Mouse (Mus musculus) MEL (cell line): ENCODE measurements around the gene Atp8b5. TPM values are rescaled to one million over a fixed set of nuclear protein-coding genes. Genes with fewer than 3 reads are reported as not detected.
A peak's percentile ranks its signal among the peaks of the same experiment; 100 is the strongest.

ENCODE experiments used
- DNase-seq: peaks from one replicate; pipeline ENCODE4 v3.0.0; 2011; ENCODE audit warnings: low read depth, low spot score
- H3K27ac ChIP-seq: 2 replicates; pipeline ENCODE4 v1.5.1; 2012; ENCODE audit warnings: low read depth, mild to moderate bottlenecking, control low read depth, low read length, moderate library complexity; ENCODE audit not compliant: control insufficient read depth
- H3K27me3 ChIP-seq, 2 experiments: fragments of 150-350 bp in 1 of 2; sonication (generic) in 1 of 2; 2 replicates each; pipeline ENCODE4 v1.6.1; 2012; ENCODE audit warnings: low read length in 2 of 2, mild to moderate bottlenecking in 2 of 2, improper control_type of control experiment in 1 of 2, moderate library complexity in 1 of 2; ENCODE audit not compliant: insufficient read depth in 2 of 2, control insufficient read depth in 1 of 2
- H3K36me3 ChIP-seq, 2 experiments: 2 replicates each; pipeline ENCODE4 v1.6.1; 2012 to 2014; ENCODE audit warnings: low read length in 2 of 2, improper control_type of control experiment in 1 of 2, inconsistent platforms in 1 of 2, mild to moderate bottlenecking in 1 of 2; ENCODE audit not compliant: insufficient read depth in 2 of 2, control insufficient read depth in 1 of 2
- H3K4me1 ChIP-seq, 2 experiments: fragments of 150-350 bp in 1 of 2; sonication (generic) in 1 of 2; 2 replicates each; pipeline ENCODE4 v1.6.1; 2012; ENCODE audit warnings: low read length in 2 of 2, improper control_type of control experiment in 1 of 2, mild to moderate bottlenecking in 1 of 2; ENCODE audit not compliant: insufficient read depth in 2 of 2, control insufficient read depth in 1 of 2
- H3K4me3 ChIP-seq, 2 experiments: fragments of 150-350 bp in 1 of 2; sonication (generic) in 1 of 2; 2 replicates each; pipeline ENCODE4 v1.5.1; 2012; ENCODE audit warnings: low read depth in 2 of 2, low read length in 2 of 2, mild to moderate bottlenecking in 2 of 2, moderate library complexity in 2 of 2, control low read depth in 1 of 2, improper control_type of control experiment in 1 of 2; ENCODE audit not compliant: control insufficient read depth in 1 of 2, insufficient read depth in 1 of 2
- H3K79me2 ChIP-seq: 2 replicates; pipeline ENCODE4 v1.6.1; 2012; ENCODE audit warnings: mild to moderate bottlenecking, low read length, moderate library complexity; ENCODE audit not compliant: control insufficient read depth, poor library complexity, insufficient read depth
- H3K9ac ChIP-seq: 2 replicates; pipeline ENCODE4 v1.6.1; 2012; ENCODE audit warnings: low read depth, mild to moderate bottlenecking, control low read depth, low read length, moderate library complexity; ENCODE audit not compliant: control insufficient read depth, poor library complexity, severe bottlenecking
- H3K9me3 ChIP-seq: fragments of 150-350 bp; sonication (generic); replicated peaks from 2 replicates; pipeline ENCODE4 v1.6.1; 2012; ENCODE audit warnings: mild to moderate bottlenecking, low read length, improper control_type of control experiment, moderate library complexity; ENCODE audit not compliant: insufficient read depth
- BHLHE40 ChIP-seq: IDR thresholded peaks from 2 replicates; pipeline ENCODE4 v1.6.1; 2012; ENCODE audit warnings: low read depth, mild to moderate bottlenecking, inconsistent platforms, low read length, improper control_type of control experiment, borderline replicate concordance
- CHD1 ChIP-seq: IDR thresholded peaks from 2 replicates; pipeline ENCODE4 v1.6.1; 2012; ENCODE audit warnings: low read depth, mild to moderate bottlenecking, inconsistent platforms, low read length, improper control_type of control experiment
- CTCF ChIP-seq, 3 experiments: IDR thresholded peaks in 2 of 3; conservative IDR thresholded peaks in 1 of 3; 2 replicates each; pipeline ENCODE4 v1.5.1; 2011 to 2012; ENCODE audit warnings: low read length in 3 of 3, low read depth in 2 of 3, mild to moderate bottlenecking in 2 of 3, improper control_type of control experiment in 1 of 3, inconsistent platforms in 1 of 3, mixed read lengths in 1 of 3, moderate library complexity in 1 of 3; ENCODE audit not compliant: control insufficient read depth in 1 of 3, insufficient read depth in 1 of 3, poor library complexity in 1 of 3, severe bottlenecking in 1 of 3
- E2F4 ChIP-seq: IDR thresholded peaks from 2 replicates; pipeline ENCODE4 v1.6.1; 2011; ENCODE audit warnings: low read depth, low read length, improper control_type of control experiment, borderline replicate concordance
- ELF1 ChIP-seq: IDR thresholded peaks from 2 replicates; pipeline ENCODE4 v1.6.1; 2014; ENCODE audit warnings: low read depth, mild to moderate bottlenecking, inconsistent platforms, low read length, improper control_type of control experiment, moderate library complexity
- GATA1 ChIP-seq: IDR thresholded peaks from 2 replicates; pipeline ENCODE4 v1.6.1; 2011; ENCODE audit warnings: low read depth, low read length, improper control_type of control experiment
- HCFC1 ChIP-seq: IDR thresholded peaks from 2 replicates; pipeline ENCODE4 v1.6.1; 2012; ENCODE audit warnings: low read depth, mild to moderate bottlenecking, inconsistent platforms, low read length, improper control_type of control experiment, moderate library complexity
- JUND ChIP-seq: IDR thresholded peaks from 2 replicates; pipeline ENCODE4 v1.6.1; 2011; ENCODE audit warnings: low read depth, mild to moderate bottlenecking, improper control_type of control experiment, low read length
- KAT2A ChIP-seq: conservative IDR thresholded peaks from 2 replicates; pipeline ENCODE4 v1.6.1; 2012; ENCODE audit warnings: low read depth, low read length, improper control_type of control experiment, inconsistent platforms
- MAX ChIP-seq: IDR thresholded peaks from 2 replicates; pipeline ENCODE4 v1.6.1; 2011; ENCODE audit warnings: low read length, improper control_type of control experiment
- MEF2A ChIP-seq: IDR thresholded peaks from 2 replicates; pipeline ENCODE4 v1.6.1; 2014; ENCODE audit warnings: low read depth, mild to moderate bottlenecking, inconsistent platforms, low read length, improper control_type of control experiment; ENCODE audit not compliant: poor library complexity, insufficient replicate concordance, severe bottlenecking; ENCODE audit errors: extremely low read depth
- NELFE ChIP-seq: IDR thresholded peaks from 2 replicates; pipeline ENCODE4 v1.6.1; 2011; ENCODE audit warnings: low read depth, low read length, improper control_type of control experiment
- NRF1 ChIP-seq: IDR thresholded peaks from 2 replicates; pipeline ENCODE4 v1.6.1; 2014; ENCODE audit warnings: low read depth, mild to moderate bottlenecking, inconsistent platforms, low read length, improper control_type of control experiment, moderate library complexity; ENCODE audit not compliant: poor library complexity, insufficient read depth, severe bottlenecking
- POLR2A ChIP-seq, 2 experiments: IDR thresholded peaks; 2 replicates each; pipeline ENCODE4 v1.6.1; 2011 to 2012; ENCODE audit warnings: low read length in 2 of 2, mild to moderate bottlenecking in 2 of 2, control low read depth in 1 of 2, improper control_type of control experiment in 1 of 2, low read depth in 1 of 2, moderate library complexity in 1 of 2; ENCODE audit not compliant: control insufficient read depth in 1 of 2, insufficient read depth in 1 of 2, poor library complexity in 1 of 2
- POLR2AphosphoS2 ChIP-seq: IDR thresholded peaks from 2 replicates; pipeline ENCODE4 v1.6.1; 2011; ENCODE audit warnings: low read length, improper control_type of control experiment
- RAD21 ChIP-seq: IDR thresholded peaks from 2 replicates; pipeline ENCODE4 v1.6.1; 2011; ENCODE audit warnings: mild to moderate bottlenecking, low read depth, low read length, improper control_type of control experiment
- SMC3 ChIP-seq: IDR thresholded peaks from 2 replicates; pipeline ENCODE4 v1.6.1; 2011; ENCODE audit warnings: low read depth, low read length, improper control_type of control experiment
- TAL1 ChIP-seq: IDR thresholded peaks from 2 replicates; pipeline ENCODE4 v1.6.1; 2012; ENCODE audit warnings: mild to moderate bottlenecking, inconsistent platforms, low read length, moderate library complexity, mixed read lengths
- TBP ChIP-seq: IDR thresholded peaks from 2 replicates; pipeline ENCODE4 v1.8.0; 2011; ENCODE audit warnings: low read depth, low read length, improper control_type of control experiment
- USF1 ChIP-seq: IDR thresholded peaks from 2 replicates; pipeline ENCODE4 v1.6.1; 2014; ENCODE audit warnings: low read depth, mild to moderate bottlenecking, inconsistent platforms, low read length, improper control_type of control experiment, moderate library complexity
- ZC3H11A ChIP-seq: IDR thresholded peaks from 2 replicates; pipeline ENCODE4 v1.6.1; 2012; ENCODE audit warnings: low read depth, mild to moderate bottlenecking, inconsistent platforms, low read length, improper control_type of control experiment
- ZMIZ1 ChIP-seq: IDR thresholded peaks from 2 replicates; pipeline ENCODE4 v1.6.1; 2012; ENCODE audit warnings: low read depth, mild to moderate bottlenecking, inconsistent platforms, low read length, improper control_type of control experiment, moderate library complexity
- polyA plus RNA-seq, 2 experiments: library from polyadenylated mRNA; stranded (reverse) in 1 of 2; unstranded in 1 of 2; fragments of >175 nt in 1 of 2; fragments of >200 nt in 1 of 2; gene quantifications; 2 replicates each; pipeline versions ENCODE4 v1.2.1 to v1.2.4; 2012; ENCODE audit warnings: low replicate concordance in 2 of 2, low read depth in 1 of 2; ENCODE audit not compliant: insufficient read length in 2 of 2, insufficient read depth in 1 of 2, missing spikeins in 1 of 2
- total RNA-seq: library from RNA; depleted of rRNA; stranded (reverse); fragments of 300-350 nt; gene quantifications from 2 replicates; pipeline ENCODE4 v1.2.3, GENCODE M21; 2012

Atp8b5 gene
- total and polyA plus RNA-seq, 3 experiments = 4.9 to 5.0 TPM; not detected in 1

DNA sequence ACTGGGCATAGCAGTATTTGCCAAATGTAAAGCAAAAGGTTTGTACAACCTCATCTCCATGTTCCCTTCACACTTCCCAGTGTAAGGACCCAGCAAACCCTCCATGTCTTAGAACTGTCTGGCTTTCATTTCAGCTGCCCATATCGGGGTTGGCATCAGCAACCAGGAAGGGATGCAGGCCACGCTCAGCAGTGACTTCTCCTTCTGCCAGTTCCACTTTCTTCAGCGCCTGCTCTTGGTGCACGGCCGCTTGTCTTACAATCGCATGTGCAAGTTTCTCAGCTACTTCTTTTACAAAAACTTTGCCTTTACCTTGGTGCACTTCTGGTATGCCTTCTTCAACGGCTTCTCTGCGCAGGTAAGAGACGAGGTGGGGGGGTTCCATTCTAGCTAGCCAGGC is 100.8 kb downstream of the Atp8b5 start (continued):
- TF ChIP-seq MAX (peak; percentile 77), BHLHE40 (no peak), CHD1 (no peak), MEF2A (no peak), ZC3H11A (no peak), ZMIZ1 (0 out of 2 replicates have a peak, but pooled peaks have one; percentile 51), GATA1 (peak; percentile 88), NELFE (peak; percentile 53)

DNA sequence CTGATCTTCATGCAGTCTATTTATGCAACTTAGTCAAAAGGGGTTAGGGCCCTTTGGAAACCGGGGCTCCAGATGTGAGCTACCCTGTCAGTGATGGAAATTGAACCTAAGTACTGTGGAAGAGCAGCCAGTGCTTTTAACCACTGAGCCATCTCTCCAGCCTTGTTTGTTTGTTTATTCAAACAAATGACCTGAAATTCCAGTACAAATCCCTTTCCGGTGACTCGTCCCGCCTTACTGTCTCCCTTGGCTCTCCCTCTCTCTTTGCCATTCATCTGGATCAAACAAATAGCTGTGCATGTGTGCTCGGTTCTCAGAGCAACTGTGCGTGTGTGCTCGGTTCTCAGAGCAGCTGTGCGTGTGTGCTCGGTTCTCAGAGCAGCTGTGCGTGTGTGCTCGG is 104.4 kb downstream of the Atp8b5 start:
- peaks cover 26 to 40% of the 10 kb centered on the region in 2 experiments for H3K4me1 ChIP-seq
- H3K27ac ChIP-seq = no peak overlapping the region
- H3K9me3 ChIP-seq = no peaks in the 10 kb centered on the region
- DNase-seq = no peak
- H3K79me2 ChIP-seq = no peaks in the 10 kb centered on the region
- no peaks in the 10 kb centered on the region for H3K27me3 ChIP-seq
- H3K9ac ChIP-seq = no peak overlapping the region
- TF ChIP-seq E2F4 = no peak
- TF ChIP-seq POLR2A (IDR thresholded peaks at IDR 0.05; ENCODE audit: control insufficient read depth in 1 of 2, insufficient read depth in 1 of 2, low read depth in 1 of 2, low read length in 2 of 2, poor library complexity in 1 of 2) = no peak
- no peak for TF ChIP-seq USF1
- no peak for TF ChIP-seq GATA1
- TF ChIP-seq TAL1 = no peak
- TF ChIP-seq CHD1 = no peak
- no peak for TF ChIP-seq JUND
- TF ChIP-seq KAT2A = no peak
- H3K4me3 ChIP-seq = no peak overlapping the region
- H3K36me3 ChIP-seq = peaks cover 0 to 29% of the 10 kb centered on the region in 2 experiments; a peak in 2 of 4 replicates

DNA sequence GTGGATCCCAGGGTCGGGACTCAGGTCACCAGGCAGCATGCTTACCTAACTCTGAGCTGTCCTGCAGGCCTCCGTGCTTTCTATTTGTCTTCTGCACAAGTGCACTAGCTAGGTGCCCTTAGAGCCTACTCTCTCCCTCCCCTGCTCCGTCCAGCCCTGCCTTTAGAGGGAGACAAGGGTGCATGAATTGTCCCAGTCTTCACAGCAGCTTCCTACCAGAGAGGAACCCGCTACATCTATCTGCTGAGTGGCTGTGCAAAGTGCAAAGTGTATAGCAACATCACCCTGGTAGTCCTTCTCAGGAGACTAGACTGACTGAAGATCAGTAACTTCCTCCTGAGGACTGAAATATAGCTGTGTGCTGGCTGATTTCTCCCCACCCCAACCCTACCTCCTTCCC is 105.2 kb downstream of the Atp8b5 start:
- Histone ChIP-seq H3K27ac (peak overlapping the region; percentile 27), H3K9ac (no peak overlapping the region), H3K36me3 (peaks cover 0 to 27% of the 10 kb centered on the region in 2 experiments; a peak in 2 of 4 replicates), H3K4me1 (peaks cover 27 to 33% of the 10 kb centered on the region in 2 experiments), H3K4me3 (no peak overlapping the region), H3K9me3 (no peaks in the 10 kb centered on the region), H3K27me3 (no peaks in the 10 kb centered on the region), H3K79me2 (no peaks in the 10 kb centered on the region)
- peak; percentile 76 for DNase-seq
- no peak for TF ChIP-seq CHD1
- no peak for TF ChIP-seq BHLHE40
- no peak for TF ChIP-seq NRF1
- TF ChIP-seq RAD21 = peak; percentile 22
- TF ChIP-seq MAX = no peak
- peak in 2 of 3 experiments; percentile 5 to 36; a peak in 2 of 6 replicates for TF ChIP-seq CTCF (IDR thresholded peaks at IDR 0.05 in 2 of 3, conservative IDR thresholded peaks at IDR 0.05 in 1 of 3; ENCODE audit: control insufficient read depth in 1 of 3, insufficient read depth in 1 of 3, low read depth in 2 of 3, low read length in 3 of 3, poor library complexity in 1 of 3, severe bottlenecking in 1 of 3)
- no peak for TF ChIP-seq ELF1
- no peak for TF ChIP-seq HCFC1
- 0 out of 2 replicates have a peak, but pooled peaks have one; percentile 3 for TF ChIP-seq SMC3
- TF ChIP-seq POLR2AphosphoS2 = no peak
- no peak for TF ChIP-seq NELFE
- no peak for TF ChIP-seq TBP
